Mouse (Mus musculus) neural tube, embryonic 14.5 days (tissue): ENCODE data around the gene Adamts13. TPM values are rescaled to one million over a fixed set of nuclear protein-coding genes. Genes with fewer than 3 reads are reported as not detected.

ENCODE experiments used
- ATAC-seq: fragments of 200-750 bp; cut with Nextera tagmentation; 2 replicates; pipeline ENCODE4 v1.8.0; 2017; ENCODE audit warnings: low read depth, mild to moderate bottlenecking, moderate TSS enrichment, moderate library complexity
- H3K27ac ChIP-seq: fragments of 300-500 bp; sonication (generic); 2 replicates; pipeline ENCODE4 v1.5.1; 2014; ENCODE audit warnings: low read depth, mild to moderate bottlenecking, control low read depth, low read length, moderate library complexity, mixed read lengths
- H3K27me3 ChIP-seq: fragments of 300-500 bp; sonication (generic); 2 replicates; pipeline ENCODE4 v1.6.1; 2014; ENCODE audit warnings: low read length; ENCODE audit not compliant: control insufficient read depth, insufficient read depth
- H3K36me3 ChIP-seq: fragments of 300-500 bp; sonication (generic); 2 replicates; pipeline ENCODE4 v1.6.1; 2014; ENCODE audit warnings: low read length, mixed read lengths; ENCODE audit not compliant: control insufficient read depth, insufficient read depth
- H3K4me1 ChIP-seq: fragments of 300-500 bp; sonication (generic); 2 replicates; pipeline ENCODE4 v1.6.1; 2014; ENCODE audit warnings: low read length; ENCODE audit not compliant: control insufficient read depth, insufficient read depth
- H3K4me2 ChIP-seq: fragments of 300-500 bp; sonication (generic); 2 replicates; pipeline ENCODE4 v1.6.1; 2014; ENCODE audit warnings: mild to moderate bottlenecking, low read depth, low read length, control low read depth
- H3K4me3 ChIP-seq: fragments of 300-500 bp; sonication (generic); 2 replicates; pipeline ENCODE4 v1.5.1; 2014; ENCODE audit warnings: low read depth, low read length, control low read depth, mixed read lengths
- H3K9ac ChIP-seq: fragments of 300-500 bp; sonication (generic); replicated peaks from 2 replicates; pipeline ENCODE4 v1.6.1; 2014; ENCODE audit warnings: low read depth, mild to moderate bottlenecking, control low read depth, low read length, mixed read lengths
- H3K9me3 ChIP-seq: fragments of 300-500 bp; sonication (generic); 2 replicates; pipeline ENCODE4 v1.6.1; 2016; ENCODE audit warnings: low read length; ENCODE audit not compliant: control insufficient read depth
- WGBS: fragments of 180-500 bp; shearing (Covaris S2); extraction: QIAGEN DNeasy Blood & Tissue Kit; methylation state at CpG from one replicate; pipeline ENCODE4 v1.1.7; 2014; 5-methylcytosine and 5-hydroxymethylcytosine counted together
- polyA plus RNA-seq: library from polyadenylated mRNA; unstranded; fragments of >200 nt; fragmentation: Nextera tagmentation; extraction: Ambion mirVana; gene quantifications from 2 replicates; pipeline ENCODE4 v1.2.1, GENCODE M21; 2014

Gene Adamts13
- polyA plus RNA-seq, 1 experiment from 2014 or later = not detected

- Histone ChIP-seq H3K36me3 (no peaks in the 10 kb centered on the region), H3K4me3 (no peak overlapping the region), H3K9ac (no peak overlapping the region), H3K9me3 (no peaks in the 10 kb centered on the region), H3K4me1 (no peaks in the 10 kb centered on the region), H3K27ac (no peak overlapping the region), H3K27me3 (no peaks in the 10 kb centered on the region), H3K4me2 (no peak overlapping the region)
- ATAC-seq = no peak
- WGBS = 94% methylated on average over 6 of the region's 7 CpGs
Measured at GRCm38 (mm10) chr2:26997993-26998392, 24.8 kb downstream of the Adamts13 start.

DNA sequence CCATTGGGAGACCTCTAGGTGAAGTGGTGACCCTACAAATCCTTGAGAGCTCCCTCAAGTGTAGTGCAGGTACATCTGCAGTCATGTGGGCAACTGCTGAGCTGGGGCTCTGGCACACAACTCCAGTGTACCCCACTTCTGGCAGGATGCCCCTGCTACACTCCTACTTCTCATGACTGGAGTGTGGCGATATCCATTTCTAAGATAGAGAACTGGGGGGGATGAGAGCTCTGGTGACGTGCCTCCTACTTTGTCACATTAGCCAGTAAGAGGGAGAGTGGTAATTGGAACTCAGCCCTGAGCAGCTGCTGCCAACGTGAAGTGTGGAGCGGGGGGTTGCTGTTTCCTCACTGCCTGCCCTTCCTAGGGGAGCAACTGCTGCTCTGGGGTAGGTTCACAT is 33.0 kb downstream of the Adamts13 start:
- WGBS = 71% methylated on average over 4 of the region's 4 CpGs
- Histone ChIP-seq H3K4me3 (no peak overlapping the region), H3K27me3 (no peaks in the 10 kb centered on the region), H3K9me3 (no peaks in the 10 kb centered on the region), H3K36me3 (no peaks in the 10 kb centered on the region), H3K4me2 (no peak overlapping the region), H3K4me1 (peaks cover 15% of the 10 kb centered on the region), H3K9ac (no peak overlapping the region), H3K27ac (no peak overlapping the region)
- no peak for ATAC-seq

DNA sequence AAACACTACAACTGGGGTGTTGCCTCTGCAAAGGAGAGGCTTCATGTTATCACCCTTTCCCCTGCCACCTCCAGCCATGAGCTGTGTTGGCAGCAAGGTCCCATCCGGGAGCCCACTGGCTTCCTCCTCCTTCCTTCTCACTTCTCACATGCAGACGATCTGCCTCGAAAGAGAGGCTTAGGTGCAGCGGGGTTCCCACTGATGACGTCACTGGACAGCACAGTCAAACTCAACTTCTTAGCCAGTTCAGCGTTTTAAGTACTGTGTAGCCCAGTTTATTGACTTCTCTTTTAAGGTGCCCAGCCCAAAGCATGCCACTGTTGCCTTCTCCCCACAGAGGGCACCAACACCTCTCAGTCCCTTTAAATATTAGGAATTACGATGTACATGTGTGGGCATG is 34.5 kb downstream of the Adamts13 start:
- WGBS = 75% methylated on average over 7 of the region's 7 CpGs
- Histone ChIP-seq H3K27ac (no peak overlapping the region), H3K4me2 (no peak overlapping the region), H3K9ac (no peak overlapping the region), H3K9me3 (no peaks in the 10 kb centered on the region), H3K4me3 (no peak overlapping the region), H3K27me3 (no peaks in the 10 kb centered on the region), H3K36me3 (no peaks in the 10 kb centered on the region), H3K4me1 (peaks cover 20% of the 10 kb centered on the region)
- ATAC-seq = no peak

GRCm38 (mm10) chr2:27009714-27010244 is 36.6 kb downstream of the Adamts13 start, which contains the start of gene Cacfd1:
Gene Cacfd1 (plus strand): TSS chr2:27009926.
- peaks cover 13% of the 10 kb centered on the region; the same call in 1 of the 2 replicates for H3K36me3 ChIP-seq
- WGBS = under 1% methylated on average over 42 of the region's 43 CpGs
- no peaks in the 10 kb centered on the region for H3K27me3 ChIP-seq
- H3K27ac ChIP-seq = peak within 1 kb of the TSS; percentile 78
- H3K4me1 ChIP-seq = peaks cover 20% of the 10 kb centered on the region
- peak within 1 kb of the TSS; percentile 84 for H3K4me3 ChIP-seq
- peak; percentile 97 for ATAC-seq
- no peaks in the 10 kb centered on the region for H3K9me3 ChIP-seq
- peak within 1 kb of the TSS; percentile 76 for H3K4me2 ChIP-seq
- H3K9ac ChIP-seq = peak within 1 kb of the TSS; percentile 96

DNA sequence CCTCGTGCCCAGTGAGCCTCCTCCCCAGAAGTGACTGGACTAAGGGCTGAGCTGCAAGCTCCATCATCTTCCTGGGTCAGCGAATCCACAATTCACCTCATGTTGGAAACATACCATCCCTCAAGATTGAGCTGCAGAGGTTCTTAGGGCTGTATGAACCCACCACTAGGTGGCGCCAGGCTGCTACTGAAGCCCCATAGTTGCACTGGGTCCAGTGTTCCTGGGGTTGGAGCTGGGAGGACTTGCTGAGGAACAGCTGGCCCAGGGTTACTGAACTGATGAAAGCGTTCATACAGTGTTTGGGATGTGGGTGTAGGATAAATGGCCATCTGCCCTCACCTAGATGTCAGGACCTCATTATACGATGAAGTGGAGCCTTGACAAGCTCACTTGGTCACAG is 44.6 kb downstream of the Adamts13 start:
- H3K27me3 ChIP-seq = no peaks in the 10 kb centered on the region
- H3K4me3 ChIP-seq = no peak overlapping the region
- H3K27ac ChIP-seq = no peak overlapping the region
- no peak overlapping the region for H3K4me2 ChIP-seq
- 56% methylated on average over 5 of the region's 5 CpGs for WGBS
- H3K36me3 ChIP-seq = peaks cover 56% of the 10 kb centered on the region
- H3K4me1 ChIP-seq = no peaks in the 10 kb centered on the region
- H3K9ac ChIP-seq = no peak overlapping the region
- no peaks in the 10 kb centered on the region for H3K9me3 ChIP-seq
- peak; percentile 52; the same call in 1 of the 2 replicates for ATAC-seq

DNA sequence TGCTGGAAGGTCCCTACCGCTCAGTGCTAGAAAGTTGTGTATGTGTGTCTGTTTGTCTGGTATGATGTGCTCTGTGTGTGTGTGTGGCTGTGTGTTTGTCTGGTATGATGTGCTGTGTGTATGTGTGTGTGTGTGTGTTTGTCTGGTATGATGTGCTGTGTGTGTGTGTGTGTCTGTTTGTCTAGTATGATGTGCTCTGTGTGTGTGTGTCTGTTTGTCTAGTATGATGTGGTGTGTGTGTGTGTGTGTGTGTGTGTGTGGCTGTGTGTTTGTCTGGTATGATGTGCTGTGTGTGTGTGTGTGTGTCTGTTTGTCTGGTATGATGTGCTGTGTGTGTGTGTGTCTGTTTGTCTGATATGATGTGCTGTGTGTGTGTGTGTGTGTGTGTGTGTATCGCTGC is 46.3 kb downstream of the Adamts13 start:
- peaks cover 45% of the 10 kb centered on the region for H3K36me3 ChIP-seq
- no peak for ATAC-seq
- H3K9ac ChIP-seq = no peak overlapping the region
- H3K27me3 ChIP-seq = no peaks in the 10 kb centered on the region
- no peaks in the 10 kb centered on the region for H3K4me1 ChIP-seq
- 95% methylated on average over 2 of the region's 2 CpGs for WGBS
- H3K4me3 ChIP-seq = no peak overlapping the region
- no peak overlapping the region for H3K4me2 ChIP-seq
- H3K9me3 ChIP-seq = no peaks in the 10 kb centered on the region
- H3K27ac ChIP-seq = no peak overlapping the region

- no peak overlapping the region for H3K27ac ChIP-seq
- WGBS = 100% methylated on average over 1 of the region's 1 CpGs
- H3K9me3 ChIP-seq = no peaks in the 10 kb centered on the region
Measured at GRCm38 (mm10) chr2:27021103-27021502, 47.9 kb downstream of the Adamts13 start.

GRCm38 (mm10) chr2:27022612-27023011 is 49.4 kb downstream of the Adamts13 start:
- Histone ChIP-seq H3K9ac (no peak overlapping the region), H3K4me3 (no peak overlapping the region), H3K27me3 (no peaks in the 10 kb centered on the region), H3K9me3 (no peaks in the 10 kb centered on the region), H3K27ac (no peak overlapping the region), H3K4me2 (no peak overlapping the region), H3K4me1 (peaks cover 4% of the 10 kb centered on the region; the same call in 1 of the 2 replicates), H3K36me3 (peaks cover 20% of the 10 kb centered on the region)
- no peak for ATAC-seq
- 84% methylated on average over 6 of the region's 6 CpGs for WGBS

More at GRCm38 (mm10) chr2:27021103-27021502, 47.9 kb downstream of the Adamts13 start:
- Histone ChIP-seq H3K4me3 (no peak overlapping the region), H3K36me3 (peaks cover 31% of the 10 kb centered on the region), H3K4me2 (no peak overlapping the region), H3K27me3 (no peaks in the 10 kb centered on the region), H3K9ac (no peak overlapping the region), H3K4me1 (no peaks in the 10 kb centered on the region)
- ATAC-seq = no peak

GRCm38 (mm10) chr2:27024136-27024535 is 50.9 kb downstream of the Adamts13 start:
- H3K36me3 ChIP-seq = peaks cover 9% of the 10 kb centered on the region
- H3K9ac ChIP-seq = no peak overlapping the region
- no peak overlapping the region for H3K4me2 ChIP-seq
- no peak overlapping the region for H3K4me3 ChIP-seq
- H3K27ac ChIP-seq = no peak overlapping the region
- peaks cover 4% of the 10 kb centered on the region; the same call in 1 of the 2 replicates for H3K4me1 ChIP-seq
- no peak for ATAC-seq
- H3K27me3 ChIP-seq = no peaks in the 10 kb centered on the region
- no peaks in the 10 kb centered on the region for H3K9me3 ChIP-seq
- WGBS = 86% methylated on average over 14 of the region's 14 CpGs
